In the genomic region with DNA sequence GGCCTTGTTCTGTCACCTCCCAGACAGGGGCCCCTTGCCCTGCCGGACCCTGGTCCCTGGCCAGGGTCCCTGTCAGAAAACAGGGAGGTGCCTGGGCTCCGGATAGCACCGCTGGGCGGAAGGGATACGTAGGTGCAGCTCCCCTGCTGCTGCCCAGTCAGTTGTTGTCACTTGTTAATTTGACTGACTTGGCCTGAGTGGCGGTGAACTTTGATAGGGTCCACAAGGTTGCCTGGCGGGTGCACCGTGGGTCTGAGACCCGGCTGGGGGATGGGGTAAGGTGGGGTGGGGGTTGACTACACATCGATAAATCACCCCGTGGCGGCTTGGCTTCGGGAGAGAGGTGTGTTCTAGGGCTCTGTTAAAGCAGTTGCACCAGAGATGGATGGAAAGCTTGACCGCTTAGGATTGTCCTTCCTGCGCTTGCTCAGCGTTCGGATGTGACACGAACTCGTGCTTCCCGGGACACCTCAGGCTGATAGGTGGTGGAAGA, we compare ENCODE assay signal across 8 mouse cellular contexts. TPM values are rescaled to one million over a fixed set of nuclear protein-coding genes. Genes with fewer than 3 reads are reported as not detected.
A peak's percentile ranks its signal among the peaks of the same experiment; 100 is the strongest.
DNase-seq lines count a peak whose midpoint lies in the region; ATAC-seq and TF ChIP-seq lines count a peak whose summit lies in the region.

No protein-coding gene starts in this region.

- H3K4me1 ChIP-seq in brown adipose tissue, adult 24 weeks (ENCODE audit: control insufficient read depth, insufficient read depth, insufficient read length, low read length) = no peaks in the 10 kb centered on the region; the same call in 1 of the 2 replicates
- H3K4me1 ChIP-seq in intestine, embryonic 15.5 days (replicated peaks) = peaks cover 7% of the 10 kb centered on the region; the same call in 1 of the 2 replicates
- H3K4me1 ChIP-seq in liver, postnatal 0 days (ENCODE audit: insufficient read depth) = peaks cover 10% of the 10 kb centered on the region
- H3K4me1 ChIP-seq in stomach, embryonic 14.5 days (ENCODE audit: control insufficient read depth, insufficient read depth, low read length) = peaks cover 5% of the 10 kb centered on the region

- WGBS in intestine, embryonic 15.5 days = under 1% methylated on average over 20 of the region's 20 CpGs
- WGBS in liver, postnatal 0 days (ENCODE audit: insufficient replicate concordance) = 3% methylated on average over 20 of the region's 20 CpGs
- WGBS in stomach, embryonic 14.5 days = under 1% methylated on average over 20 of the region's 20 CpGs

- peak; percentile 12 for DNase-seq in right cerebral cortex, adult 18-20 months
- DNase-seq in right cerebral cortex, postnatal 4 days = no peak
- peak; percentile 35 for DNase-seq in forelimb bud, embryonic 11.5 days (ENCODE audit: low read depth, low spot score)
- DNase-seq in liver, postnatal 0 days = peak; percentile 43
- DNase-seq in layer of hippocampus, adult 9-11 months = no peak

- no peaks in the 10 kb centered on the region for H3K36me3 ChIP-seq in intestine, embryonic 15.5 days
- no peaks in the 10 kb centered on the region for H3K36me3 ChIP-seq in liver, postnatal 0 days (replicated peaks; ENCODE audit: insufficient read depth, low read length)
- H3K36me3 ChIP-seq in stomach, embryonic 14.5 days (ENCODE audit: control insufficient read depth, insufficient read depth, low read length) = no peaks in the 10 kb centered on the region

- peak overlapping the region; percentile 65 for H3K4me3 ChIP-seq in brown adipose tissue, adult 24 weeks (ENCODE audit: insufficient read depth, low read depth, low read length)
- H3K4me3 ChIP-seq in intestine, embryonic 15.5 days (replicated peaks) = peak overlapping the region; percentile 96
- H3K4me3 ChIP-seq in liver, postnatal 0 days (ENCODE audit: low read depth, low read length) = peak overlapping the region; percentile 78
- H3K4me3 ChIP-seq in stomach, embryonic 14.5 days (ENCODE audit: low read depth, low read length) = peak overlapping the region; percentile 81

- H3K9ac ChIP-seq in intestine, embryonic 15.5 days = peak overlapping the region; percentile 77
- H3K9ac ChIP-seq in liver, postnatal 0 days (replicated peaks) = peak overlapping the region; percentile 69
- H3K9ac ChIP-seq in stomach, embryonic 14.5 days (replicated peaks; ENCODE audit: low read depth, low read length) = peak overlapping the region; percentile 61

- H3K27me3 ChIP-seq in intestine, embryonic 15.5 days (replicated peaks) = no peaks in the 10 kb centered on the region; the same call in 1 of the 2 replicates
- H3K27me3 ChIP-seq in liver, postnatal 0 days (ENCODE audit: insufficient read depth, low read length) = no peaks in the 10 kb centered on the region
- no peaks in the 10 kb centered on the region for H3K27me3 ChIP-seq in stomach, embryonic 14.5 days (ENCODE audit: control insufficient read depth, insufficient read depth, low read length)

- no peak overlapping the region for H3K27ac ChIP-seq in brown adipose tissue, adult 24 weeks (replicated peaks; ENCODE audit: low read depth, low read length)
- H3K27ac ChIP-seq in intestine, embryonic 15.5 days = peak overlapping the region; percentile 54; the same call in 1 of the 2 replicates
- no peak overlapping the region for H3K27ac ChIP-seq in liver, postnatal 0 days (ENCODE audit: low read depth)
- no peak overlapping the region for H3K27ac ChIP-seq in stomach, embryonic 14.5 days (ENCODE audit: low read length)

- H3K9me3 ChIP-seq in intestine, embryonic 15.5 days = no peaks in the 10 kb centered on the region
- no peaks in the 10 kb centered on the region for H3K9me3 ChIP-seq in liver, postnatal 0 days (ENCODE audit: low read length)
- no peaks in the 10 kb centered on the region for H3K9me3 ChIP-seq in stomach, embryonic 14.5 days (ENCODE audit: control insufficient read depth, low read depth, low read length)

- no peak for TF ChIP-seq CTCF in liver, postnatal 0 days (IDR thresholded peaks at IDR 0.05; ENCODE audit: low read depth)

- peak; percentile 57 for ATAC-seq in intestine, embryonic 15.5 days
- peak; percentile 70 for ATAC-seq in liver, postnatal 0 days
- 0 out of 2 replicates have a peak, but pooled peaks have one; percentile 31 for ATAC-seq in stomach, embryonic 14.5 days (ENCODE audit: insufficient number of reproducible peaks, insufficient read depth, low FRiP score, low read depth)

- peak overlapping the region; percentile 93 for H3K4me2 ChIP-seq in intestine, embryonic 15.5 days (replicated peaks)
- H3K4me2 ChIP-seq in liver, postnatal 0 days (ENCODE audit: low read depth, low read length) = peak overlapping the region; percentile 93
- peak overlapping the region; percentile 67 for H3K4me2 ChIP-seq in stomach, embryonic 14.5 days (replicated peaks; ENCODE audit: low read depth, low read length)

- no peak for TF ChIP-seq EP300 in liver, postnatal 0 days (IDR thresholded peaks at IDR 0.05; ENCODE audit: low read depth)

RNA-seq across cellular contexts. Expression of gene Reck, which starts 0.6 kb away (rescaled TPM):
- 2.0 and 2.4 TPM in 2 replicates for polyA plus RNA-seq in brown adipose tissue, adult 24 weeks (2012; ENCODE audit: insufficient read depth, insufficient read length, missing spikeins)
- 16.4 and 17.0 TPM in 2 replicates for polyA plus RNA-seq in intestine, embryonic 15.5 days (2015; fragmentation: Nextera tagmentation; extraction: Ambion mirVana)
- 1.8 and 2.3 TPM in 2 replicates for polyA plus RNA-seq in liver, postnatal 0 days (2015; fragmentation: Nextera tagmentation; extraction: Ambion mirVana)
- polyA plus RNA-seq in stomach, embryonic 14.5 days (2014; fragmentation: Nextera tagmentation; extraction: Ambion mirVana) = 36.0 and 38.8 TPM in 2 replicates

RNA-seq across cellular contexts. Expression of gene Olfr155, which starts 24.6 kb away (rescaled TPM):
- polyA plus RNA-seq in brown adipose tissue, adult 24 weeks (2012; ENCODE audit: insufficient read depth, insufficient read length, missing spikeins) = not detected in 2 replicates
- polyA plus RNA-seq in intestine, embryonic 15.5 days (2015; fragmentation: Nextera tagmentation; extraction: Ambion mirVana) = not detected in 2 replicates
- polyA plus RNA-seq in liver, postnatal 0 days (2015; fragmentation: Nextera tagmentation; extraction: Ambion mirVana) = not detected in 2 replicates
- polyA plus RNA-seq in stomach, embryonic 14.5 days (2014; fragmentation: Nextera tagmentation; extraction: Ambion mirVana) = not detected in 2 replicates

RNA-seq across cellular contexts. Expression of gene Olfr157, which starts 36.0 kb away (rescaled TPM):
- polyA plus RNA-seq in brown adipose tissue, adult 24 weeks (2012; ENCODE audit: insufficient read depth, insufficient read length, missing spikeins) = not detected in 2 replicates
- not detected in 2 replicates for polyA plus RNA-seq in intestine, embryonic 15.5 days (2015; fragmentation: Nextera tagmentation; extraction: Ambion mirVana)
- not detected in 2 replicates for polyA plus RNA-seq in liver, postnatal 0 days (2015; fragmentation: Nextera tagmentation; extraction: Ambion mirVana)
- polyA plus RNA-seq in stomach, embryonic 14.5 days (2014; fragmentation: Nextera tagmentation; extraction: Ambion mirVana) = not detected in 2 replicates

RNA-seq across cellular contexts. Expression of gene Olfr156, which starts 52.3 kb away (rescaled TPM):
- not detected in 2 replicates for polyA plus RNA-seq in brown adipose tissue, adult 24 weeks (2012; ENCODE audit: insufficient read depth, insufficient read length, missing spikeins)
- not detected in 2 replicates for polyA plus RNA-seq in intestine, embryonic 15.5 days (2015; fragmentation: Nextera tagmentation; extraction: Ambion mirVana)
- polyA plus RNA-seq in liver, postnatal 0 days (2015; fragmentation: Nextera tagmentation; extraction: Ambion mirVana) = not detected in 2 replicates
- polyA plus RNA-seq in stomach, embryonic 14.5 days (2014; fragmentation: Nextera tagmentation; extraction: Ambion mirVana) = not detected in 2 replicates

Comparison
In these comparisons a context has a peak if more than half of its experiments do, and no peak if none do; other contexts are left out.
1. DNase-seq: peak in right cerebral cortex, adult 18-20 months (single experiment), forelimb bud, embryonic 11.5 days (single experiment) and liver, postnatal 0 days (single experiment); none in right cerebral cortex, postnatal 4 days (single experiment) and layer of hippocampus, adult 9-11 months (single experiment).
2. Peak in every context shown above with its lines, with median percentiles within 50 percentile points of each other: H3K4me3 ChIP-seq, ATAC-seq, H3K4me2 ChIP-seq and H3K9ac ChIP-seq.